ENCODE assay signal across 21 mouse cellular contexts in genomic region chr17:14260966-14261365, GRCm38 (mm10). TPM values are rescaled to one million over a fixed set of nuclear protein-coding genes. Genes with fewer than 3 reads are reported as not detected.
DNase-seq lines count a peak whose midpoint lies in the region; ATAC-seq lines count a peak whose summit lies in the region.
"Had no signal": no experiment of that assay in that cellular context is flagged by ENCODE, and none has a peak within 500 bp of the region (broad histone marks: within the 10 kb centered on the region; RNA-seq: fewer than 3 reads in every experiment).

No protein-coding gene starts in this region.

- no peak overlapping the region for H3K4me2 ChIP-seq in embryonic facial prominence, embryonic 14.5 days (ENCODE audit: low read depth, low read length)
- H3K4me2 ChIP-seq: embryonic facial prominence, embryonic 15.5 days; heart, embryonic 13.5 days; hindbrain, embryonic 15.5 days had no signal

- H3K9ac ChIP-seq in embryonic facial prominence, embryonic 14.5 days (ENCODE audit: low read depth, low read length): no peak overlapping the region
- H3K9ac ChIP-seq: embryonic facial prominence, embryonic 15.5 days; heart, embryonic 13.5 days; hindbrain, embryonic 15.5 days had no signal

- no peaks in the 10 kb centered on the region for H3K36me3 ChIP-seq in embryonic facial prominence, embryonic 14.5 days (ENCODE audit: control insufficient read depth, insufficient read depth, low read length)
- no peaks in the 10 kb centered on the region for H3K36me3 ChIP-seq in embryonic facial prominence, embryonic 10.5 days (replicated peaks)
- H3K36me3 ChIP-seq: embryonic facial prominence, embryonic 15.5 days; forebrain, embryonic 10.5 days; heart, embryonic 13.5 days; hindbrain, embryonic 15.5 days had no signal

- ATAC-seq in embryonic facial prominence, embryonic 14.5 days (ENCODE audit: low read depth): no peak
- ATAC-seq: forebrain, embryonic 14.5 days; intestine, embryonic 16.5 days had no signal

- no peaks in the 10 kb centered on the region for H3K9me3 ChIP-seq in embryonic facial prominence, embryonic 14.5 days (ENCODE audit: control insufficient read depth, low read length)
- no peaks in the 10 kb centered on the region for H3K9me3 ChIP-seq in embryonic facial prominence, embryonic 10.5 days
- H3K9me3 ChIP-seq: embryonic facial prominence, embryonic 15.5 days; forebrain, embryonic 10.5 days; heart, embryonic 13.5 days; hindbrain, embryonic 15.5 days had no signal

- no peaks in the 10 kb centered on the region for H3K27me3 ChIP-seq in embryonic facial prominence, embryonic 14.5 days (replicated peaks; ENCODE audit: control insufficient read depth, insufficient read depth, low read length)
- no peaks in the 10 kb centered on the region for H3K27me3 ChIP-seq in embryonic facial prominence, embryonic 10.5 days (replicated peaks; ENCODE audit: low read depth, poor library complexity, severe bottlenecking)
- H3K27me3 ChIP-seq: embryonic facial prominence, embryonic 15.5 days; hindbrain, embryonic 15.5 days had no signal

- WGBS in embryonic facial prominence, embryonic 14.5 days: 62% methylated on average over 3 of the region's 3 CpGs
- WGBS in embryonic facial prominence, embryonic 10.5 days: 86% methylated on average over 3 of the region's 3 CpGs

- no peak overlapping the region for H3K4me3 ChIP-seq in embryonic facial prominence, embryonic 14.5 days (ENCODE audit: low read depth, low read length)
- H3K4me3 ChIP-seq in embryonic facial prominence, embryonic 10.5 days: no peak overlapping the region
- H3K4me3 ChIP-seq: embryonic facial prominence, embryonic 15.5 days; forebrain, embryonic 10.5 days; heart, embryonic 13.5 days; hindbrain, embryonic 15.5 days had no signal

- H3K4me1 ChIP-seq in embryonic facial prominence, embryonic 14.5 days (ENCODE audit: control insufficient read depth, insufficient read depth, low read length): no peaks in the 10 kb centered on the region
- H3K4me1 ChIP-seq in embryonic facial prominence, embryonic 10.5 days: peaks cover 4% of the 10 kb centered on the region
- H3K4me1 ChIP-seq: hindbrain, embryonic 15.5 days had no signal

- no peak overlapping the region for H3K27ac ChIP-seq in embryonic facial prominence, embryonic 14.5 days (replicated peaks; ENCODE audit: low read depth, low read length)
- H3K27ac ChIP-seq in embryonic facial prominence, embryonic 10.5 days (replicated peaks): no peak overlapping the region
- H3K27ac ChIP-seq: embryonic facial prominence, embryonic 15.5 days; forebrain, embryonic 10.5 days; heart, embryonic 13.5 days; hindbrain, embryonic 15.5 days had no signal

- peak; percentile 33 for DNase-seq in embryonic facial prominence, embryonic 14.5 days (ENCODE audit: low spot score)
- no peak for DNase-seq in embryonic facial prominence, embryonic 10.5 days (ENCODE audit: low spot score)
- DNase-seq in cerebellum, adult 18-20 months: peak; percentile 13 to 31
- peak; percentile 84 for DNase-seq in cerebellum, postnatal 10 days
- DNase-seq in adrenal gland, adult 18-20 months (ENCODE audit: low spot score in 2 of 2): no peak
- no peak for DNase-seq in lung, postnatal 14 days
- DNase-seq in spleen, postnatal 4 days (ENCODE audit: low spot score in 2 of 2): no peak
- DNase-seq: adrenal gland, adult 8-10 months; adrenal gland, postnatal 36 days; gastrocnemius, postnatal 36 days; heart, adult 11 months; heart, postnatal 36 days; kidney, adult 2 months had no signal

RNA-seq across cellular contexts. Expression of gene Smoc2, which starts 18.3 kb away (rescaled TPM):
- polyA plus RNA-seq in embryonic facial prominence, embryonic 14.5 days (2014; fragmentation: Nextera tagmentation; extraction: Ambion mirVana): 207 and 229 TPM in 2 replicates
- 12.0 and 18.1 TPM in 2 replicates for polyA plus RNA-seq in embryonic facial prominence, embryonic 10.5 days (2016; fragmentation: Nextera tagmentation; extraction: Ambion mirVana)
- total RNA-seq in adrenal gland, adult 18-20 months (2021): 10 to 100 TPM; 27.6 to 33.3 TPM

RNA-seq across cellular contexts. Expression of gene Dact2, which starts 56.9 kb away (rescaled TPM):
- polyA plus RNA-seq in embryonic facial prominence, embryonic 14.5 days (2014; fragmentation: Nextera tagmentation; extraction: Ambion mirVana): 3.4 and 4.4 TPM in 2 replicates
- polyA plus RNA-seq in embryonic facial prominence, embryonic 10.5 days (2016; fragmentation: Nextera tagmentation; extraction: Ambion mirVana): 0.60 and 0.73 TPM in 2 replicates
- 1 to 10 TPM in 1 of 2 experiments, under 1 TPM in 1; 0.46 to 2.1 TPM for total RNA-seq in adrenal gland, adult 18-20 months (2021)
- total RNA-seq: CH12.LX had no signal
- polyA plus RNA-seq: erythroblast, embryonic 14.5 days had no signal

Comparison
In these comparisons a context has a peak if more than half of its experiments do, and no peak if none do; other contexts are left out.
1. DNase-seq: peak in embryonic facial prominence, embryonic 14.5 days (single experiment), cerebellum, adult 18-20 months (2 of 2) and cerebellum, postnatal 10 days (2 of 2); none in embryonic facial prominence, embryonic 10.5 days (single experiment), adrenal gland, adult 18-20 months (0 of 2), lung, postnatal 14 days (single experiment) and spleen, postnatal 4 days (0 of 2).
2. RNA of gene Smoc2, which starts 18.3 kb away (polyA plus RNA-seq): 207 to 229 TPM in embryonic facial prominence, embryonic 14.5 days; 12.0 to 18.1 TPM in embryonic facial prominence, embryonic 10.5 days; every median in the first group is over 10 times any median in the second.